Mouse (Mus musculus): ENCODE data around the gene Nt5e. TPM values are rescaled to one million over a fixed set of nuclear protein-coding genes. Genes with fewer than 3 reads are reported as not detected.

Gene Nt5e
- polyA plus RNA-seq, 1 experiment from 2014 or later: 1.3 TPM

- H3K9ac ChIP-seq: no peak overlapping the region
- peaks cover 5% of the 10 kb centered on the region; the same call in 1 of the 2 replicates for H3K4me1 ChIP-seq
- no peaks in the 10 kb centered on the region for H3K36me3 ChIP-seq (replicated peaks)
- ATAC-seq (replicated peaks): no peak
- no peak overlapping the region for H3K4me2 ChIP-seq
- whole genome bisulfite sequencing: 89% methylated on average over 1 of the region's 1 CpGs
- no peak overlapping the region for H3K27ac ChIP-seq
- H3K27me3 ChIP-seq (replicated peaks): no peaks in the 10 kb centered on the region
- no peak overlapping the region for H3K4me3 ChIP-seq
- H3K9me3 ChIP-seq: no peaks in the 10 kb centered on the region
Observed at GRCm38 (mm10) chr9:88350317-88350716, 23.3 kb downstream of the Nt5e start.

GRCm38 (mm10) chr9:88351163-88351562 is 24.2 kb downstream of the Nt5e start:
- no peak overlapping the region for H3K4me3 ChIP-seq
- no peak overlapping the region for H3K4me2 ChIP-seq
- ATAC-seq (replicated peaks): no peak
- no peaks in the 10 kb centered on the region for H3K9me3 ChIP-seq
- WGBS: 81% methylated on average over 3 of the region's 3 CpGs
- H3K4me1 ChIP-seq: peaks cover 5% of the 10 kb centered on the region; the same call in 1 of the 2 replicates
- no peak overlapping the region for H3K27ac ChIP-seq
- H3K27me3 ChIP-seq (replicated peaks): no peaks in the 10 kb centered on the region
- no peak overlapping the region for H3K9ac ChIP-seq
- no peaks in the 10 kb centered on the region for H3K36me3 ChIP-seq (replicated peaks)

DNA sequence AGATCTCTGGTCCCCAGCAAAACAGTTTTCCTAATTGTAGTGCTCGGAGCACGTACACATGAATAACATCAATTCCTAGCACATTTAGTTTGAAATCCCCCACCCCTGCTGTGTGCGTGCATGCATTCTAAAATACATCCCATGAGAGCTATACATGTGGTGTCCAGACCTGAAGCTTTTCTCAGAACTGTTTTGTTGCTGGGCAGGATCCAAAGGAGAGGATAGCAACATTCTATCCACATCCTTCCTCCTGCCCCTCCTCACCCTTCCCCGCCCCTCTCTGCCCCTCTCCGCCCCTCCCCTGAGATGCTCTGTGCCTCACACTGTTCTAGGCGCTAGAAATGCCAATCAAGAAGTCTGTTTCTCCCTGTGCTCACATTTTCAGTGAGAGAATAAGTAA is 25.7 kb downstream of the Nt5e start:
- H3K4me2 ChIP-seq: no peak overlapping the region
- H3K9ac ChIP-seq: no peak overlapping the region
- WGBS: 45% methylated on average over 6 of the region's 6 CpGs
- no peak overlapping the region for H3K27ac ChIP-seq
- H3K27me3 ChIP-seq (replicated peaks): no peaks in the 10 kb centered on the region
- H3K4me1 ChIP-seq: peaks cover 5% of the 10 kb centered on the region; the same call in 1 of the 2 replicates
- no peak overlapping the region for H3K4me3 ChIP-seq
- H3K36me3 ChIP-seq (replicated peaks): no peaks in the 10 kb centered on the region
- no peaks in the 10 kb centered on the region for H3K9me3 ChIP-seq
- ATAC-seq (replicated peaks): peak; percentile 67; the same call in 1 of the 2 replicates

- Histone ChIP-seq H3K9ac (no peak overlapping the region), H3K27ac (no peak overlapping the region), H3K4me2 (no peak overlapping the region), H3K9me3 (no peaks in the 10 kb centered on the region), H3K4me3 (no peak overlapping the region), H3K27me3 (replicated peaks) (no peaks in the 10 kb centered on the region), H3K4me1 (peaks cover 5% of the 10 kb centered on the region; the same call in 1 of the 2 replicates), H3K36me3 (replicated peaks) (no peaks in the 10 kb centered on the region)
- WGBS: 89% methylated on average over 7 of the region's 7 CpGs
- ATAC-seq (replicated peaks): 0 out of 2 replicates have a peak, but pooled peaks have one; percentile 21
Observed at GRCm38 (mm10) chr9:88353459-88353858, 26.5 kb downstream of the Nt5e start.

GRCm38 (mm10) chr9:88357173-88357572 is 30.2 kb downstream of the Nt5e start:
- H3K27ac ChIP-seq: no peak overlapping the region
- H3K4me2 ChIP-seq: no peak overlapping the region
- 75% methylated on average over 3 of the region's 3 CpGs for WGBS
- H3K4me3 ChIP-seq: no peak overlapping the region
- H3K4me1 ChIP-seq: peaks cover 5% of the 10 kb centered on the region; the same call in 1 of the 2 replicates
- no peaks in the 10 kb centered on the region for H3K36me3 ChIP-seq (replicated peaks)
- H3K27me3 ChIP-seq (replicated peaks): no peaks in the 10 kb centered on the region
- H3K9me3 ChIP-seq: no peaks in the 10 kb centered on the region
- no peak overlapping the region for H3K9ac ChIP-seq
- ATAC-seq (replicated peaks): no peak

- Histone ChIP-seq H3K4me1 (peaks cover 5% of the 10 kb centered on the region; the same call in 1 of the 2 replicates), H3K9me3 (no peaks in the 10 kb centered on the region), H3K4me3 (no peak overlapping the region), H3K27me3 (replicated peaks) (no peaks in the 10 kb centered on the region), H3K36me3 (replicated peaks) (no peaks in the 10 kb centered on the region), H3K9ac (no peak overlapping the region), H3K4me2 (no peak overlapping the region), H3K27ac (no peak overlapping the region)
- no peak for ATAC-seq (replicated peaks)
- WGBS: 89% methylated on average over 2 of the region's 2 CpGs
Observed at GRCm38 (mm10) chr9:88359140-88359539, 32.1 kb downstream of the Nt5e start.

GRCm38 (mm10) chr9:88361211-88361909 is 34.4 kb downstream of the Nt5e start:
- 80% methylated on average over 14 of the region's 14 CpGs for WGBS
- no peaks in the 10 kb centered on the region for H3K36me3 ChIP-seq (replicated peaks)
- peaks cover 5% of the 10 kb centered on the region; the same call in 1 of the 2 replicates for H3K4me1 ChIP-seq
- no peak for ATAC-seq (replicated peaks)
- no peak overlapping the region for H3K4me3 ChIP-seq
- H3K27ac ChIP-seq: no peak overlapping the region
- no peaks in the 10 kb centered on the region for H3K27me3 ChIP-seq (replicated peaks)
- no peak overlapping the region for H3K4me2 ChIP-seq
- H3K9me3 ChIP-seq: no peaks in the 10 kb centered on the region
- H3K9ac ChIP-seq: no peak overlapping the region

GRCm38 (mm10) chr9:88362055-88362850 is 35.3 kb downstream of the Nt5e start:
- peak; percentile 73 for ATAC-seq (replicated peaks)
- no peaks in the 10 kb centered on the region for H3K9me3 ChIP-seq
- no peak overlapping the region for H3K4me3 ChIP-seq
- no peaks in the 10 kb centered on the region for H3K36me3 ChIP-seq (replicated peaks)
- H3K4me2 ChIP-seq: no peak overlapping the region
- H3K4me1 ChIP-seq: peaks cover 5% of the 10 kb centered on the region; the same call in 1 of the 2 replicates
- WGBS: 23% methylated on average over 5 of the region's 5 CpGs
- H3K27ac ChIP-seq: no peak overlapping the region
- no peaks in the 10 kb centered on the region for H3K27me3 ChIP-seq (replicated peaks)
- no peak overlapping the region for H3K9ac ChIP-seq

GRCm38 (mm10) chr9:88363102-88363501 is 36.1 kb downstream of the Nt5e start:
- peaks cover 5% of the 10 kb centered on the region; the same call in 1 of the 2 replicates for H3K4me1 ChIP-seq
- no peak overlapping the region for H3K9ac ChIP-seq
- no peaks in the 10 kb centered on the region for H3K9me3 ChIP-seq
- WGBS: 90% methylated on average over 3 of the region's 3 CpGs
- H3K4me3 ChIP-seq: no peak overlapping the region
- H3K27ac ChIP-seq: no peak overlapping the region
- H3K27me3 ChIP-seq (replicated peaks): no peaks in the 10 kb centered on the region
- H3K4me2 ChIP-seq: no peak overlapping the region
- peak; percentile 13; the same call in 1 of the 2 replicates for ATAC-seq (replicated peaks)
- no peaks in the 10 kb centered on the region for H3K36me3 ChIP-seq (replicated peaks)

DNA sequence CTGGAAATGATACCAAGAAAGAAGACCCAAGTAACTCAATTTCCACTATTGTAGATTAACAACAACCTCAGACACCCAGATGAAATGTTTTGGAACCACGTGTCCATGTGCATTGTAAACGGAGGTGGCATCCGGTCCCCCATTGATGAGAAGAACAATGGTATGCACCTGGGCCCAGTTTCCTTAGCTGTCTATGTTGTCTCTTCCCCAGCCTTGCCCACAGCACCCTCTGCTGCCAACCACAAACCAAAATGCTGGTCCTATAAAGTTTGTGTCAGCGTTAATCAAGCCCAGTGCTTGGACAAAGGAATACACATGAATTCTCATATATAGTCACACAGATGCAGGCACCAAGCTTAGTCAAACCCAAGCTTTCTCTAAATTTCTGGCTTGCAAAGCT is 39.3 kb downstream of the Nt5e start:
- peaks cover 5% of the 10 kb centered on the region; the same call in 1 of the 2 replicates for H3K4me1 ChIP-seq
- WGBS: 80% methylated on average over 4 of the region's 4 CpGs
- no peak overlapping the region for H3K4me3 ChIP-seq
- no peak for ATAC-seq (replicated peaks)
- H3K27me3 ChIP-seq (replicated peaks): no peaks in the 10 kb centered on the region
- H3K9me3 ChIP-seq: no peaks in the 10 kb centered on the region
- H3K4me2 ChIP-seq: no peak overlapping the region
- no peak overlapping the region for H3K27ac ChIP-seq
- no peaks in the 10 kb centered on the region; the same call in 1 of the 2 replicates for H3K36me3 ChIP-seq (replicated peaks)
- no peak overlapping the region for H3K9ac ChIP-seq

- Histone ChIP-seq H3K4me3 (no peak overlapping the region), H3K27ac (no peak overlapping the region), H3K4me2 (no peak overlapping the region), H3K27me3 (replicated peaks) (no peaks in the 10 kb centered on the region), H3K36me3 (replicated peaks) (no peaks in the 10 kb centered on the region; the same call in 1 of the 2 replicates), H3K9me3 (no peaks in the 10 kb centered on the region), H3K9ac (no peak overlapping the region), H3K4me1 (peaks cover 5% of the 10 kb centered on the region; the same call in 1 of the 2 replicates)
- ATAC-seq (replicated peaks): no peak
- 92% methylated on average over 4 of the region's 4 CpGs for WGBS
Observed at GRCm38 (mm10) chr9:88366819-88367218, 39.8 kb downstream of the Nt5e start.

DNA sequence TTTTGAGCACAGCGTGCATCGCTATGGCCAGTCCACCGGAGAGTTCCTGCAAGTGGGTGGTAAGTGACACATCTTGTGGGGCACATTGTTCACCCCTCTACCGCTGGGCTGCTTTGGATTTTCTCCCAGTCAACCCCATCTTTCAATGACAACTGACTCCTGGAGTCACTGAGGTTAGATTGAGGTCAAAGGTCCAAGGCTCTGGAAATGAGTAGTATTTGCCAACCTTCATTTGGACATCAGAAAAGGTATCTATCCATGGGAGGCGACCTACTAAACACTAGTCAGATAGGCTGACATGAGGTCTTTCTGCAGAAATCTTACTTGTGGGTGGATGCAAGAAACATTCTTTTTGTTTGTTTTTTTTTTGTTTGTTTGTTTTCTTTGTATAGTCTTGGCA is 40.3 kb downstream of the Nt5e start:
- Histone ChIP-seq H3K9me3 (no peaks in the 10 kb centered on the region), H3K4me3 (no peak overlapping the region), H3K4me1 (peaks cover 5% of the 10 kb centered on the region; the same call in 1 of the 2 replicates), H3K27ac (no peak overlapping the region), H3K9ac (no peak overlapping the region), H3K4me2 (no peak overlapping the region), H3K27me3 (replicated peaks) (no peaks in the 10 kb centered on the region), H3K36me3 (replicated peaks) (no peaks in the 10 kb centered on the region; the same call in 1 of the 2 replicates)
- WGBS: 83% methylated on average over 5 of the region's 5 CpGs
- ATAC-seq (replicated peaks): no peak

Data from midbrain, embryonic 15.5 days (tissue).